Mouse (Mus musculus): ENCODE results near the gene 2310034G01Rik. TPM values are rescaled to one million over a fixed set of nuclear protein-coding genes. Genes with fewer than 3 reads are reported as not detected.
A peak's percentile ranks its signal among the peaks of the same experiment; 100 is the strongest.

The 2310034G01Rik gene
- polyA plus RNA-seq, 1 experiment from 2014 or later, result 0.44 TPM

- no peak for ATAC-seq (ENCODE audit: low read depth)
- Histone ChIP-seq H3K4me2 (no peak overlapping the region), H3K36me3 (peaks cover 41% of the 10 kb centered on the region), H3K4me3 (replicated peaks) (no peak overlapping the region), H3K9ac (no peak overlapping the region), H3K4me1 (replicated peaks) (peaks cover 72% of the 10 kb centered on the region), H3K9me3 (replicated peaks) (no peaks in the 10 kb centered on the region), H3K27ac (no peak overlapping the region), H3K27me3 (peaks cover 58% of the 10 kb centered on the region)
- DNase-seq, result no peak
- WGBS (ENCODE audit: insufficient replicate concordance), result 92% methylated on average over 9 of the region's 9 CpGs
Measured at GRCm38 (mm10) chr19:46311341-46311740, 38.8 kb downstream of the 2310034G01Rik start.

DNA sequence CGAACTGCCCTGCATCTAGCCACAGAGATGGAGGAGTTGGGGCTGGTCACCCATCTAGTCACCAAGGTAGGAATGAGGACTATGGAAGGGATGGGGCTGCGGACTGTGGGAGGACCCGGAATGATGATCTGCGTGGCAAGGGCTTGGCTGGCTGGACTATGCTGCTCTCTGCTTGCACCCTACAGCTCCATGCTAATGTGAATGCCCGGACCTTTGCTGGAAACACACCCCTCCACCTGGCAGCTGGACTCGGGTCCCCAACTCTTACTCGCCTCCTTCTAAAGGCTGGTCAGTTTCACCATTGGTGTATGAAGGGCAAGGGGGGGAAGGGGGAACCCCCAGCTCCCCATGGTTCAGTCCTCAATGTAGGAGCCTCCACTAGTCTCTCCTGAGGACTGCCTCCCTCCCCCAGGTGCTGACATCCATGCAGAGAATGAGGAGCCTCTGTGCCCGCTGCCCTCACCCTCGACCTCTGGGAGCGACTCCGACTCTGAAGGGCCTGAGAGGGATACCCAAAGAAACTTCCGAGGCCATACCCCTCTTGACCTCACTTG is 39.7 kb downstream of the 2310034G01Rik start:
- ATAC-seq (ENCODE audit: low read depth) (no peak), DNase-seq (peak; percentile 0)
- Histone ChIP-seq H3K36me3 (peaks cover 41% of the 10 kb centered on the region), H3K27ac (no peak overlapping the region), H3K9me3 (replicated peaks) (no peaks in the 10 kb centered on the region), H3K27me3 (peaks cover 48% of the 10 kb centered on the region), H3K4me1 (replicated peaks) (peaks cover 70% of the 10 kb centered on the region), H3K4me3 (replicated peaks) (no peak overlapping the region), H3K4me2 (no peak overlapping the region), H3K9ac (no peak overlapping the region)
- 83% methylated on average over 12 of the region's 12 CpGs for WGBS (ENCODE audit: insufficient replicate concordance)

DNA sequence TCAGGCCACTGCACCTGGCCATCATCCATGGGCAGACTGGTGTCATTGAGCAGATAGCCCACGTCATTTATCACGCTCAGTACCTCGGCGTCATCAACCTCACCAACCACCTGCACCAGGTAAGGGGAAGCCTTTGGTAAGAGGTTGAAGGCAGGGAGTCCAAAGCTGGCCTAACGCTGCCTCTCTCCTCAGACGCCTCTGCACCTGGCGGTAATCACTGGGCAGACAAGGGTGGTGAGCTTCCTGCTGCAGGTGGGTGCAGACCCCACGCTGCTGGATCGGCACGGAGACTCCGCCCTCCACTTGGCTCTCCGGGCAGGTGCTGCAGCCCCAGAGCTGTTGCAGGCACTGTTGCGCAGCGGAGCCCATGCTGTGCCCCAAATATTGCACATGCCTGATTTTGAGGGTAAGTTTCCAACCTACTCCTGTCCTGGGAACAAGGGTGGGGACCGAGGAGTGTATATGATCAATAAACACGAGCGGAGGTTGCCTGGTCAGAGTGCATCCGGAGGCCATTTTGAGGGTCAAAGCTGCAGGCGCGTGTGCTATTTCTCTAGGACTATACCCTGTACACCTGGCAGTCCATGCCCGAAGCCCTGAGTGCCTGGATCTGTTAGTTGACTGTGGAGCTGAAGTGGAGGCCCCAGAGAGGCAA is 40.3 kb downstream of the 2310034G01Rik start:
- WGBS (ENCODE audit: insufficient replicate concordance), result 79% methylated on average over 21 of the region's 21 CpGs
- no peaks in the 10 kb centered on the region for H3K9me3 ChIP-seq (replicated peaks)
- H3K36me3 ChIP-seq, result peaks cover 41% of the 10 kb centered on the region
- no peak overlapping the region for H3K27ac ChIP-seq
- no peak overlapping the region for H3K4me3 ChIP-seq (replicated peaks)
- peaks cover 42% of the 10 kb centered on the region for H3K27me3 ChIP-seq
- no peak overlapping the region for H3K9ac ChIP-seq
- ATAC-seq (ENCODE audit: low read depth) (no peak), DNase-seq (peak; percentile 1)
- no peak overlapping the region for H3K4me2 ChIP-seq
- peaks cover 69% of the 10 kb centered on the region for H3K4me1 ChIP-seq (replicated peaks)

- WGBS (ENCODE audit: insufficient replicate concordance), result 1% methylated on average over 47 of the region's 47 CpGs
- DNase-seq (peak; percentile 74), ATAC-seq (ENCODE audit: low read depth) (no peak)
- Histone ChIP-seq H3K9me3 (replicated peaks) (no peaks in the 10 kb centered on the region), H3K4me2 (peak overlapping the region; percentile 90), H3K27me3 (peaks cover 33% of the 10 kb centered on the region), H3K27ac (no peak overlapping the region), H3K4me3 (replicated peaks) (peak overlapping the region; percentile 56), H3K4me1 (replicated peaks) (peaks cover 69% of the 10 kb centered on the region), H3K9ac (peak overlapping the region; percentile 74), H3K36me3 (peaks cover 41% of the 10 kb centered on the region)
Measured at GRCm38 (mm10) chr19:46308706-46309435, 41.2 kb downstream of the 2310034G01Rik start.

- H3K27ac ChIP-seq, result no peak overlapping the region
- H3K9ac ChIP-seq, result peak overlapping the region; percentile 74; the same call in 1 of the 2 replicates
- H3K4me3 ChIP-seq (replicated peaks), result peak overlapping the region; percentile 56; the same call in 1 of the 2 replicates
- peaks cover 41% of the 10 kb centered on the region for H3K36me3 ChIP-seq
- peaks cover 68% of the 10 kb centered on the region for H3K4me1 ChIP-seq (replicated peaks)
- WGBS (ENCODE audit: insufficient replicate concordance), result 67% methylated on average over 16 of the region's 16 CpGs
- no peaks in the 10 kb centered on the region for H3K9me3 ChIP-seq (replicated peaks)
- peaks cover 27% of the 10 kb centered on the region; the same call in 1 of the 2 replicates for H3K27me3 ChIP-seq
- DNase-seq (no peak), ATAC-seq (ENCODE audit: low read depth) (no peak)
- H3K4me2 ChIP-seq, result peak overlapping the region; percentile 90
Measured at GRCm38 (mm10) chr19:46308303-46308702, 41.8 kb downstream of the 2310034G01Rik start.

DNA sequence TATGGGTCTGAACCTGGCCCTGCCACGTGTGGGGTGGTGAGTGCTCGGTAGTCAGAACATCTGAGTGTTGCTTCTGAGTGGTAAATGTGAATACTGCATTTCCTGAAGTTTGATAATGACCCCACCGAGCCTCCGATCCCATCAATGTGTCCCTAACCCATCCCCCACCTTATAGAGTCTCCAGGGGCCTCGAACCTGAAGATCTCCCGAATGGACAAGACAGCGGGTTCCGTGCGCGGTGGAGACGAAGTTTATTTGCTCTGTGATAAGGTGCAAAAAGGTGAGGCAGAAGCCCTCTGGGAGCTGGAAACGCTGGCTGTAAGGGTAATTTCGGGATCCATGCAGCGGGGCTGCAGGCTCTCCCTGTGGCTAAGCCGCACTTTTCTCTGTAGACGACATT is 42.3 kb downstream of the 2310034G01Rik start:
- WGBS (ENCODE audit: insufficient replicate concordance), result 84% methylated on average over 16 of the region's 16 CpGs
- peaks cover 22% of the 10 kb centered on the region; the same call in 1 of the 2 replicates for H3K27me3 ChIP-seq
- no peaks in the 10 kb centered on the region for H3K9me3 ChIP-seq (replicated peaks)
- H3K4me3 ChIP-seq (replicated peaks), result no peak overlapping the region
- no peak overlapping the region for H3K4me2 ChIP-seq
- H3K36me3 ChIP-seq, result peaks cover 40% of the 10 kb centered on the region
- no peak overlapping the region for H3K27ac ChIP-seq
- DNase-seq, result no peak
- peaks cover 63% of the 10 kb centered on the region for H3K4me1 ChIP-seq (replicated peaks)
- ATAC-seq (ENCODE audit: low read depth), result no peak
- no peak overlapping the region for H3K9ac ChIP-seq

GRCm38 (mm10) chr19:46306751-46307289 is 43.3 kb downstream of the 2310034G01Rik start:
- H3K4me2 ChIP-seq, result peak overlapping the region; percentile 2; the same call in 1 of the 2 replicates
- WGBS (ENCODE audit: insufficient replicate concordance), result 85% methylated on average over 9 of the region's 9 CpGs
- H3K27ac ChIP-seq, result no peak overlapping the region
- peaks cover 24% of the 10 kb centered on the region; the same call in 1 of the 2 replicates for H3K27me3 ChIP-seq
- H3K4me1 ChIP-seq (replicated peaks), result peaks cover 54% of the 10 kb centered on the region
- no peak for DNase-seq
- peaks cover 31% of the 10 kb centered on the region for H3K36me3 ChIP-seq
- H3K9ac ChIP-seq, result no peak overlapping the region
- ATAC-seq (ENCODE audit: low read depth), result no peak
- H3K4me3 ChIP-seq (replicated peaks), result no peak overlapping the region
- H3K9me3 ChIP-seq (replicated peaks), result no peaks in the 10 kb centered on the region

- Histone ChIP-seq H3K36me3 (peaks cover 26% of the 10 kb centered on the region), H3K9me3 (replicated peaks) (no peaks in the 10 kb centered on the region), H3K27me3 (peaks cover 28% of the 10 kb centered on the region; the same call in 1 of the 2 replicates), H3K4me2 (peak overlapping the region; percentile 98), H3K4me3 (replicated peaks) (peak overlapping the region; percentile 83), H3K9ac (peak overlapping the region; percentile 84), H3K4me1 (replicated peaks) (peaks cover 53% of the 10 kb centered on the region), H3K27ac (peak overlapping the region; percentile 84)
- WGBS (ENCODE audit: insufficient replicate concordance), result 63% methylated on average over 5 of the region's 5 CpGs
- ATAC-seq (ENCODE audit: low read depth) (no peak), DNase-seq (no peak)
Measured at GRCm38 (mm10) chr19:46306268-46306610, 43.9 kb downstream of the 2310034G01Rik start.

DNA sequence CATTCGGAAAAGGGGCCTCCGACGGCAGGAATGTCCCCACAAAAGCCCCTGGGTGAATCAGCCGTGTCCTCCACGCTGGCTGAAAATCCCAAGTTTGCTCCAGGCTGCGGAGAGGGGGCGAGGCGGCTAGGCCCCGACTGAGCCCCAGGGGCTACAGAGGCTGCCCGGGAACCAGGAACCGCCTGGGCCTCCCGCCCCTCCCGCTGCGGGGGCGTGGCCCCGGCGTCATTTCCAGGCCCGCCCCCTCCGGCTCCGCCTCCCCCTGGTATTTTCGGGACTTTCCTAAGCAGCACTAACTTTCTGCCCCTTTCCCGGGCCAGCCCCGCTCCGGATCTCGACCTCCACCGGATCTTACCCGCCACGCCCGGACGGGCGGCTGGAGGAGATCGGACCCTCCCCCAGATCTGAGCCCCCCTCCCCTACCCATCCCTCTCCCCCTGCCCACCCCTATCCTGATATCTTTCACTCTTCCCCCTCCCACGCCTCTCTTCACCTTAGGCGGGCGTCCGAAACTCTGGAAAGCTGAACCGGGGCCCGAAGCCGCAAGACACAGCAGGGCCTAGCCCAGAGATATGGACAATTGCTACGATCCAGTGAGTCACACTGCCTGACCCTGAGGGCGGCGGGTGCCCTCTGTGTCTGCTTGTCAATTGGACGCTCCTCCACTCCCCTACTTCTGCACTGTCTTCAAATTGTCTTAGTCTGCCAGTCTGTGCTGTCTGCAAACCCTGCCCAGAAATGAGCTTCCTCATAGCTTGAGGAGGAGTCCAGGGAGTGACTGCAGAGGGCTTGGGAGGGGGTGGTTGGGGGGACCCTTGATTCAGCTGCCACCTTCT is 44.5 kb downstream of the 2310034G01Rik start:
- peak overlapping the region; percentile 88 for H3K27ac ChIP-seq
- no peaks in the 10 kb centered on the region for H3K9me3 ChIP-seq (replicated peaks)
- 2% methylated on average over 42 of the region's 43 CpGs for WGBS (ENCODE audit: insufficient replicate concordance)
- H3K4me1 ChIP-seq (replicated peaks), result peaks cover 53% of the 10 kb centered on the region
- peak; percentile 83 for DNase-seq
- H3K4me3 ChIP-seq (replicated peaks), result peak overlapping the region; percentile 83
- peaks cover 25% of the 10 kb centered on the region; the same call in 1 of the 2 replicates for H3K27me3 ChIP-seq
- peak overlapping the region; percentile 98 for H3K4me2 ChIP-seq
- peak; percentile 71 for ATAC-seq (ENCODE audit: low read depth)
- H3K9ac ChIP-seq, result peak overlapping the region; percentile 84
- peaks cover 20% of the 10 kb centered on the region for H3K36me3 ChIP-seq

DNA sequence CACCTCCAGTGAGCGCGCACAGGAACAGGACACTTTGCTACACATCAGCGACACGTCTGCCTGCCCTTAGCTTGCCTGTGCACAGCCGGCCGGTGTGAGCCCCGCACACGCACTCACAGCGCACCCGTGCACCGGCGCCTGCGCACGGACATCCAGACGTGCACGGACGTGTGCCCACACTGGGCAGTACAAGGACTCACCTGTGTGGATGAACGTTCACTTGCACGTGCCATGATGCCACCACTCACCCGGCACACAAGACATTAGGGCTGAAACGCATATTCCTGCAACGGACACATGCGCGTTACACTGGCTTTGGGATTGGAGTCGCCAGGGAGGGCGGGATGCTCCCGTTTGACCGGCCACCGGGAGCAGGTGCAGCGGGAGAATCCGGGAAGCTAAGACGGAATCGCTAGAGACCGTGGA is 45.2 kb downstream of the 2310034G01Rik start:
- Histone ChIP-seq H3K4me1 (replicated peaks) (peaks cover 52% of the 10 kb centered on the region), H3K9me3 (replicated peaks) (no peaks in the 10 kb centered on the region), H3K4me2 (peak overlapping the region; percentile 98), H3K36me3 (peaks cover 12% of the 10 kb centered on the region), H3K27ac (peak overlapping the region; percentile 88), H3K27me3 (peaks cover 27% of the 10 kb centered on the region; the same call in 1 of the 2 replicates), H3K4me3 (replicated peaks) (peak overlapping the region; percentile 83), H3K9ac (peak overlapping the region; percentile 84)
- peak; percentile 32 for ATAC-seq (ENCODE audit: low read depth)
- WGBS (ENCODE audit: insufficient replicate concordance), result under 1% methylated on average over 34 of the region's 34 CpGs
- DNase-seq, result no peak
